Mouse (Mus musculus) midbrain, embryonic 12.5 days (tissue): Measurements from ENCODE around the gene Gemin4. TPM values are rescaled to one million over a fixed set of nuclear protein-coding genes. Genes with fewer than 3 reads are reported as not detected.

Experiments used
- ATAC-seq: fragments of 200-750 bp; cut with Nextera tagmentation; 2 replicates; pipeline ENCODE4 v1.8.0; 2017; ENCODE audit warnings: low read depth, moderate TSS enrichment, moderate library complexity; ENCODE audit not compliant: low FRiP score
- H3K27ac ChIP-seq: fragments of 300-500 bp; sonication (generic); replicated peaks from 2 replicates; pipeline ENCODE4 v1.5.1; 2016; ENCODE audit warnings: mild to moderate bottlenecking
- H3K27me3 ChIP-seq: fragments of 300-500 bp; sonication (generic); 2 replicates; pipeline ENCODE4 v1.6.1; 2016; ENCODE audit warnings: mild to moderate bottlenecking
- H3K36me3 ChIP-seq: fragments of 300-500 bp; sonication (generic); 2 replicates; pipeline ENCODE4 v1.6.1; 2016
- H3K4me1 ChIP-seq: fragments of 300-500 bp; sonication (generic); 2 replicates; pipeline ENCODE4 v1.6.1; 2016
- H3K4me2 ChIP-seq: fragments of 300-500 bp; sonication (generic); replicated peaks from 2 replicates; pipeline ENCODE4 v1.6.1; 2016; ENCODE audit warnings: mild to moderate bottlenecking, moderate library complexity
- H3K4me3 ChIP-seq: fragments of 300-500 bp; sonication (generic); 2 replicates; pipeline ENCODE4 v1.5.1; 2016; ENCODE audit warnings: mild to moderate bottlenecking
- H3K9ac ChIP-seq: fragments of 300-500 bp; sonication (generic); replicated peaks from 2 replicates; pipeline ENCODE4 v1.6.1; 2016; ENCODE audit warnings: mild to moderate bottlenecking, moderate library complexity
- H3K9me3 ChIP-seq: fragments of 300-500 bp; sonication (generic); 2 replicates; pipeline ENCODE4 v1.6.1; 2016; ENCODE audit warnings: mild to moderate bottlenecking
- WGBS: fragments of 180-500 bp; shearing (Covaris S2); methylation state at CpG from one replicate; pipeline ENCODE4 v1.1.7; 2016; 5-methylcytosine and 5-hydroxymethylcytosine counted together
- polyA plus RNA-seq: library from polyadenylated mRNA; unstranded; fragments of >200 nt; fragmentation: Nextera tagmentation; extraction: Ambion mirVana; gene quantifications from 2 replicates; pipeline ENCODE4 v1.2.1, GENCODE M21; 2016

The Gemin4 gene
- polyA plus RNA-seq, 1 experiment from 2014 or later: 33.1 TPM

DNA sequence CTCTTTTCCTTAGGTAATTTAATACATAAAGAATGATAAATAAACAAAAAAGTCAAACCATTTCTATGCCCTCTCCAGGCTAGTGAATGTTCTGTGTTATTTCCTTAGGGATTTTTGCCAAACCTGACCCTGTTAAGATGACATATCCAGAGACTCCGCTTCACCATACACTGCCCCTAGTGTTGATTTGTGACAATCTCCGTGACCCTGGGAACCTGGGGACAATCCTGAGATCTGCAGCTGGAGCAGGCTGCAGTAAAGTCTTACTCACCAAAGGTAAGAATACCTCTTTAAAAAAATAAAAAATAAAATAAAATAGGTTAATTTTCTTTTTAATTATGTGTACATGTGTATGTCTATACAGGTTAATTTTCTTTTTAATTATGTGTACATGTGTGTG is 29.8 kb upstream of the Gemin4 start:
- peaks cover 25% of the 10 kb centered on the region for H3K36me3 ChIP-seq
- no peak overlapping the region for H3K27ac ChIP-seq
- no peak overlapping the region for H3K9ac ChIP-seq
- H3K27me3 ChIP-seq: no peaks in the 10 kb centered on the region
- H3K9me3 ChIP-seq: no peaks in the 10 kb centered on the region
- H3K4me1 ChIP-seq: peaks cover 19% of the 10 kb centered on the region
- no peak overlapping the region for H3K4me3 ChIP-seq
- no peak for ATAC-seq
- WGBS: 49% methylated on average over 2 of the region's 2 CpGs
- H3K4me2 ChIP-seq: no peak overlapping the region

DNA sequence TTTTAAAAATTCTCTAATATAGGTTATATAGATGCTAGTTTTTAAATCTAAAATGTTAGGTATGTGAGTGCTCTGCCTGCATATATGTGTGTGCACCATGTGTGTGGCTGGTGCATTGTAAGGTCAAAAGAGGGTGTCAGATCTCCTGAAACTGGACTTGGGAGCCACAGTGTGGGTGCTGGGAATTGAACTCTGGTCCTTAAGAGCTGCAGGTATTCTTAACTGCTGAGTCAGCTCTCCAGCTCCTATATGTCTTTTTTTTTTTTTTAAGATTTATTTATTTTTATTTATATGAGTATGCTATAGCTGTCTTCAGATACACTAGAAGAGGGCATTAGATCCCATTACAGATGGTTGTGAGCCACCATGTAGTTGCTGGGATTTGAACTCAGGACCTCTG is 29.0 kb upstream of the Gemin4 start:
- no peak overlapping the region for H3K27ac ChIP-seq
- ATAC-seq: no peak
- peaks cover 25% of the 10 kb centered on the region for H3K36me3 ChIP-seq
- no peaks in the 10 kb centered on the region for H3K9me3 ChIP-seq
- no peak overlapping the region for H3K4me2 ChIP-seq
- H3K27me3 ChIP-seq: no peaks in the 10 kb centered on the region
- no peak overlapping the region for H3K4me3 ChIP-seq
- no peak overlapping the region for H3K9ac ChIP-seq
- H3K4me1 ChIP-seq: peaks cover 19% of the 10 kb centered on the region

DNA sequence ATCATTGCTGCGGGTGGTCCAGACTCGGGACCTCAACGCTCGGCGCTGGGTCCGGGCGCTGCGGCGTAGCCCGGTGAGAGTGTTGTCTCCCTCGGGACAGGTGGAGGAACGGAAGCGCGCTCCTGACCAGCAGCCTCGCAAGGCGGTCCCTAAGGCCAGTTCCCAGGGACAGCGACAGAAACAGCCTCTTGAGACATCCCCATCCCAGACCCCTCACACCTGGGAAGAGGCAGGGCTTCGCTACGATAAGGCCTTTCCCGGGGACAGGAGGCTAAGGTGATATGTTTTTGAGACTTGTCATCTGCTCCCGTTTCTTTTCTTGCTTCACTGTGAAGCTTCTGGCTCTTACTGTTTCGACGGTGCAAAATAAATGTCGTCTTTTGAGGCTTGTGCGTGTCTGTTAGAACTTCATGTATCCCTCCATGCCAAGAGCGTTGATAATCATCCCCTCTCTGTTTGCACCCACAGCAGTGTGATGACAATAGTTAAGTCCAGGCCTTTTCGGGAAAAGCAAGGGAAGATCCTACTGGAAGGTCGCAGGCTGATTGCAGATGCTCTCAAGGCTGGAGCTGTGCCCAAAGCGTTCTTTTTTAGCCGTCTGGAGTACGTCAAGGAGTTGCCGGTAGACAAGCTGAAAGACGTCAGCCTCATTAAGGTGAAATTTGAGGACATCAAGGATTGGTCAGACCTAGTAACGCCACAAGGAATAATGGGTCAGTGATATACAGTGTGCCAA is 26.5 kb upstream of the Gemin4 start:
- ATAC-seq: no peak; the same call in 1 of the 2 replicates
- 4% methylated on average over 34 of the region's 34 CpGs for WGBS
- H3K27ac ChIP-seq: no peak overlapping the region

DNA sequence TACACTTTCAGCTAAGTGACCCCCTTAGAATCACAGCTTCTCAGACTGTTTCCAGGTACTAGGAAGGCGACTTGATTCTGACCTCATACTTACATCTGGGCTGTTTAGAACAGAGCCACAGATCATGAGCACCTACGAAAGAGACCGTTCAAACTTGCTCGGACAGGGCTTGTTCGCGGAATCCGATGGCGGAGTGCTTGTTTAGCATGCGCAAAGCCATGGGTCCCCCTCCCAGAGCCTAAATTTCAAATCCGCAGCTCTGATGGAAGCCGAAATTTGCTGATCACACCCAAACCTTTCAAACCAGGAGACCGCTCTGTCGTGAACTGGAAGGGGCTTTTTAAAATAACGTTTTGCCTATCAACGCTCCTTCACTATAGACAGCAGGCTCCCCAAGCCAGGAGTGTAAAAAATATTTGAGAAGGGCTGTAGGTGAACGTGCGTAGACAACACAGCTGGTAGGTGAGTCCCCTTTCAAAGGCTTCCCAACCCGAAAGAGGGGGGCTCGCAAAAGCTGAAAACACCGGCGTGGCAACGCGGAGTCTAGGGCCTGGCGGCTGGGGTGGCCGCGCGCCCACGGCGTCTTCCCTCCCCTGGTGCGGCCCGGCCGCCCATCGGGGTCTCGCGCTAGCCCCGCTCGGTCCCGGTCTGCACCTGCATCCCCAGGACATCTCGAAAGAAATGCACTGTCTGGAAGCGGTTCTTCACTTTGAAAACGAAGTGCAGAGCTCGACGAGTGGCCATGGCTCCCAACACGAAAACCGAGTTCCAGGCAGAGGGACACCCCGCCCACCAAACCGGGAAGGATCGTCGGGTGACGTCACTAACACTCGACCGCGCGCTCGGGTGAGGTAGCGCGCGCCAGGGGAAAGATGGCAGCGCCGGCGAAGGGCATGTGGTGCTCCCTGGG is 25.7 kb upstream of the Gemin4 start, which contains the start of the genes Mrm3 and Glod4:
Gene Mrm3 (plus strand): TSS at position 815 of the 910 bp plus-strand sequence.
Gene Glod4 (minus strand): TSS at position 825 of the 910 bp plus-strand sequence.
- under 1% methylated on average over 61 of the region's 61 CpGs for WGBS
- Histone ChIP-seq H3K9me3 (no peaks in the 10 kb centered on the region), H3K27me3 (no peaks in the 10 kb centered on the region), H3K9ac (peak within 1 kb of the TSS; percentile 89), H3K36me3 (peaks cover 19% of the 10 kb centered on the region), H3K4me1 (peaks cover 19% of the 10 kb centered on the region), H3K4me3 (peak within 1 kb of the TSS; percentile 69), H3K27ac (peak within 1 kb of the TSS; percentile 73), H3K4me2 (peak within 1 kb of the TSS; percentile 85)
- ATAC-seq: peak; percentile 86

More for the DNA sequence above, 26.5 kb upstream of the Gemin4 start:
- H3K27me3 ChIP-seq: no peaks in the 10 kb centered on the region
- peak overlapping the region; percentile 69 for H3K4me3 ChIP-seq
- peaks cover 21% of the 10 kb centered on the region for H3K36me3 ChIP-seq
- H3K9ac ChIP-seq: peak overlapping the region; percentile 89
- H3K9me3 ChIP-seq: no peaks in the 10 kb centered on the region
- peaks cover 19% of the 10 kb centered on the region for H3K4me1 ChIP-seq
- H3K4me2 ChIP-seq: peak overlapping the region; percentile 85

DNA sequence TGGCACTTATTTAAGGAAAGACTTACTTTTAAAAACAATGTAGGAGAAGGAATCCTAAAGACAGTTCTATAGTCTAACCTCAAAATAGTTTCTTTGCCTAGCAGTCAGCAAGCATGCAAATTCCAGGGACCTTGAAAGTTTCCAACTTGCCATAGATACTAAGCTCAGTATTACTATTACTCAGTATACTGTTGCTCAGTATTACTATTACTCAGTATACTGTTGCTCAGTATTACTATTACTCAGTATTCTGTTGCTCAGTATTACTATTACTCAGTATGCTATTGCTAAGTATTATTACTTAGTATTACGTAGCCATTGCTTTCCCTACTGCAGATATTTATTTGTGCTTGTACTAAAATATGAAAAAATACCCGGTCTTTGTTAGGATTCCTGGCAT is 22.3 kb upstream of the Gemin4 start:
- Histone ChIP-seq H3K27ac (no peak overlapping the region), H3K4me3 (no peak overlapping the region), H3K9me3 (no peaks in the 10 kb centered on the region), H3K9ac (no peak overlapping the region), H3K36me3 (peaks cover 38% of the 10 kb centered on the region), H3K4me2 (no peak overlapping the region), H3K4me1 (peaks cover 14% of the 10 kb centered on the region), H3K27me3 (no peaks in the 10 kb centered on the region)
- 94% methylated on average over 2 of the region's 2 CpGs for WGBS
- no peak for ATAC-seq

DNA sequence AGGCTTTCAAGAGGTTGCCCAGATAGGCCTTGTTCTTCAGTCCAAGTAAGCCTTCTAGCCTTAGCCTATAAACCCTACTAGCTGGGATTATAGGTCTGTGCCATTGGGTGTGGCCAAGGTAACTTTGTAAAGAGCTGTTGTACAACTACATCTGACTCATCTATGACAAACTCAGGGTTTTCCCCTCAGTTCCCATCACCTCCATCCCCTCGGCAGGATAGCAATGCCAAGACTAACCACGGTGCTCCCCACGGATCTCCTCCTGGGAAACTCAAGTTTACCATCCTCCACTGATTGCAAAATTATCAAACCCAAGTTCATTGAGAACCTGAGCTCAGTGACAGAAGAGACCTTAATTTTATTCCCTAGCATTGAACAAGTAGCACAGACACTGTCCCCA is 18.7 kb upstream of the Gemin4 start:
- H3K27me3 ChIP-seq: no peaks in the 10 kb centered on the region
- H3K9ac ChIP-seq: no peak overlapping the region
- ATAC-seq: no peak
- 96% methylated on average over 3 of the region's 3 CpGs for WGBS
- H3K4me2 ChIP-seq: no peak overlapping the region
- peaks cover 67% of the 10 kb centered on the region for H3K36me3 ChIP-seq
- H3K27ac ChIP-seq: no peak overlapping the region
- no peaks in the 10 kb centered on the region for H3K9me3 ChIP-seq
- H3K4me3 ChIP-seq: no peak overlapping the region
- H3K4me1 ChIP-seq: no peaks in the 10 kb centered on the region

DNA sequence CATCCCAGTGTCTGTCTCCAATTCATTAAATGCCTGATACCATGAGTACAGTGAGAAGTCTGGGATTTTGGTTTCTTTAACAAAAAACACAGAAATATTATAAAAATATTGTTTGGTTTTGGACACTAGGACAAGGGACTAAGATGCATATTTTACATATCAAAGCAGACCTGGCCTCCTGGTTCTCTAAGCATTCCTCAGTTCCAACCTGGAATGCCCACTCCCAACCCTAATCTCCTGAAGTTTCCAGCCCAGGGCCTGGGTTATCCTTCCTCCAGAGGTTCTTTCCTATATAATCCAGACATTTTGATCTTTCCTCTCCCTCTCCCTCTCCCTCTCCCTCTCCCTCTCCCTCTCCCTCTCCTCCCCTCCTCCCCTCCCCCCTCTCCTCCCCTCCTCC is 7.6 kb upstream of the Gemin4 start:
- Histone ChIP-seq H3K9ac (no peak overlapping the region), H3K4me2 (no peak overlapping the region), H3K4me1 (no peaks in the 10 kb centered on the region), H3K27ac (no peak overlapping the region), H3K36me3 (peaks cover 43% of the 10 kb centered on the region), H3K4me3 (no peak overlapping the region), H3K27me3 (no peaks in the 10 kb centered on the region), H3K9me3 (no peaks in the 10 kb centered on the region)
- no peak for ATAC-seq

DNA sequence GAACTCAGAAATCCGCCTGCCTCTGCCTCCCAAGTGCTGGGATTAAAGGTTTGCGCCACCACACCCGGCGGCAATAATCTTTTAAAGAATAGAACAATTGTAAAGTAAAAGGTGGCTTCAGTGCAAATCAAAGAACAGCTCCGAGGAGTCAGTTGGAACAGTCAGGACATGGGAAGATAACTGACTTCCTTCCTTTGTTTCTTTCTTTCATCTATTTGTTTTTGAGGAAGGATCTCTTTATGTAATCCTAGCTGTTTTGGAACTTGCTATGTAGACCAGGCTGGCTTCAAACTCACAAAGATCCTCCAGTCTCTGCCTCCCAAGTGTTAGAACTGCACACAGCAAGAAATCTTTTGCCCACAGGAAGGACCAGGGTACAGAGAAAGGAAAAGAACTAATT is 7.2 kb upstream of the Gemin4 start:
- H3K4me2 ChIP-seq: no peak overlapping the region
- ATAC-seq: no peak
- WGBS: 92% methylated on average over 5 of the region's 5 CpGs
- no peak overlapping the region for H3K4me3 ChIP-seq
- no peak overlapping the region for H3K9ac ChIP-seq
- no peak overlapping the region for H3K27ac ChIP-seq
- no peaks in the 10 kb centered on the region for H3K27me3 ChIP-seq
- H3K36me3 ChIP-seq: peaks cover 46% of the 10 kb centered on the region
- H3K9me3 ChIP-seq: no peaks in the 10 kb centered on the region
- no peaks in the 10 kb centered on the region for H3K4me1 ChIP-seq

DNA sequence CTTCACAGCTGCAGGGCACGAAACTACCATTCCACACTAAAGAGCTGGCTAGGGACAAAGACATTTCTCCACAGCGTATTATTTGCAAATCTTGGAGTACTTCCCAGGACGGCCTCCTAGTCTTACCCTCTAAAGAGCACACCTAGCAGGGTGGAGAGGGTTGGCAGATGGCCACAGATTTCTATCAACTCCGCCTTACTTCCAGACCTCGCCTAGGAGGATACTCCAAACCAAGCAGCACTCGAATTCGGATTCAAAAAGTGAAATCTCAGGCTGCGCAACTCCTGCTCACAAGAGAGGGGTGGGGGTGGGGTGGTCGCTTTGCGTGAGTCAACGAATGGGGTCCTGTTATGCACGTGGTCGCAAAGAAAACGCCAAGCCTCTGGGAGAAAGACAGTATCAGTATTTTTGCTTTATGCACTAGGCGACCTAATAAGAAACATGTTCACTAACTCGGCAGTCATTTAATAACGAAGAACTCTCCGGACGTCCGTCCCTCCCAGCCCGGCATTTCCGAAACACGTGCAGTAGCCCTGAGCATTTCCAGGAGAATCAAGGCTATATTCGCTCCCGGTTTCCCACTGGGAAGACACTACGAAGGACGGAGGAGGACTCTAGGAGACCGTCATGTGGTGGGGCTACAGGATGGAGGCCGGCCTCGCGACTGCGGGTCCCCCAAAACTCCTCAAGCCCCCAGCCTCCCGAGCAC is 629 bp downstream of the Gemin4 start:
- no peaks in the 10 kb centered on the region for H3K9me3 ChIP-seq
- H3K4me3 ChIP-seq: peak overlapping the region; percentile 71
- ATAC-seq: peak; percentile 41; the same call in 1 of the 2 replicates
- H3K36me3 ChIP-seq: peaks cover 44% of the 10 kb centered on the region
- WGBS: 4% methylated on average over 33 of the region's 33 CpGs
- no peaks in the 10 kb centered on the region for H3K27me3 ChIP-seq
- peak overlapping the region; percentile 79 for H3K4me2 ChIP-seq
- H3K27ac ChIP-seq: peak overlapping the region; percentile 81
- peaks cover 6% of the 10 kb centered on the region for H3K4me1 ChIP-seq
- peak overlapping the region; percentile 82 for H3K9ac ChIP-seq

DNA sequence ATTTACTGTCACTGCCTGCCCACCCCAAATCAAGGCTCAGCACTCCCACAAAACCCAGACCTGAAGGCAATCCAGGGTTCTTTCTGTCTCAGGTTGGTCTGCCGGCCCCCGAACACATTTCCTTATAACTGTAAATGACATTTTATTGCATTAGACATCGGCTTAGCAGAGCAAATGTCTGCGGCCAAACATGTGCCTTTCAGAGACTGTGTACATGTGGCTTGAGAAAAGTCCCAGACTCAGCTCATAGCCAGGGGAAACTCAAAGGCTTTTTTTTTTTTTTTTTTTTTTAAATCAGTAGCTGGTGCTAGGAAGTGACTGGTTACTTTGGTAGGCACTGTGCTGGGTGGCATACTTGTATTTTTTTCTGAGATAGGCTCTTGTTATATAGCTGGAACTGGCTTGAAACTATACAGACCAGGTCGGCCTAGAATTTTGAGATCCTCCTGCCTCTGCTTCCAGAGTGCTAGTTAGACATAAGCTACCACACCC is 1.4 kb downstream of the Gemin4 start:
- Histone ChIP-seq H3K27me3 (no peaks in the 10 kb centered on the region), H3K27ac (no peak overlapping the region), H3K36me3 (peaks cover 42% of the 10 kb centered on the region), H3K9me3 (no peaks in the 10 kb centered on the region), H3K9ac (0 out of 2 replicates have a peak overlapping the region, but pooled peaks have one; percentile 82), H3K4me1 (peaks cover 6% of the 10 kb centered on the region), H3K4me3 (peak overlapping the region; percentile 71), H3K4me2 (peak overlapping the region; percentile 79)
- WGBS: 95% methylated on average over 5 of the region's 5 CpGs
- no peak for ATAC-seq

DNA sequence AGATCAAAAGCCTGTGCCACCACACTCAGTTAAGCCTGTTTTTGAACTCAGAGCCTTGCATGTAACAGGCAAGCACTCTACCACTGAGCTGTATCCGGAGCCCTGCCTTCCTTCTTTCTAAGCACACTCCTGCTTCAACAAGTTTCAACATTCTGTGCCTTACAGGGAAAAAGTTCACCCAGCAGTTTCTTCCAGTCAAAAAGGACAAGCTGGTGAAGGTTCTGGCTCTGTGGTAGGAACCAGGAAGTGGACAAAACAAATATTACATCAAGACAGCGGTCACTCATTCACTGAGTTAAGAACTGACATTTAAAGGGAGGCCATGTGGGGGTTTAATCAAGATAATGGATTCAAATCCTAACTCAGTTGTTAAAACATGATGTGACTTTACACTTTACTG is 2.5 kb downstream of the Gemin4 start:
- Histone ChIP-seq H3K4me2 (no peak overlapping the region), H3K9me3 (no peaks in the 10 kb centered on the region), H3K36me3 (peaks cover 42% of the 10 kb centered on the region), H3K4me1 (peaks cover 6% of the 10 kb centered on the region), H3K9ac (no peak overlapping the region), H3K27ac (no peak overlapping the region), H3K27me3 (no peaks in the 10 kb centered on the region), H3K4me3 (no peak overlapping the region)
- ATAC-seq: no peak
- 94% methylated on average over 2 of the region's 2 CpGs for WGBS
